Mouse (Mus musculus) v-Abl transformed pro-B cells (cell line): ENCODE data around the gene Itga9.
"Not testable (repeated sequence)": the region's sequence is repeated elsewhere in the genome, so short reads cannot be mapped to it uniquely, and the experiment has no call there.

ENCODE experiments used
- in situ Hi-C, 2 experiments: fragments of 400-800 bp; cut with MboI; formaldehyde crosslinking; loops; one replicate each; pipeline ENCODE4 v1.15.1; 2025; ENCODE audit not compliant: unreplicated experiment in 2 of 2

Gene Itga9

GRCm38 (mm10) chr9:118606148-118606816, at the start of gene Itga9:
Itga9 (plus strand) TSS chr9:118606690.
- in situ Hi-C loops = loop anchor here in 1 of 2 experiments (5.0 kb wide), 1 partner anchor 76 kb away; no protein-coding TSS in a partner anchor

GRCm38 (mm10) chr9:118556951-118557780, 49.3 kb upstream of the Itga9 start:
- in situ Hi-C loops = no loop called here

- in situ Hi-C loops = no loop called here
Observed at GRCm38 (mm10) chr9:118563356-118563755, 43.1 kb upstream of the Itga9 start.

- in situ Hi-C loops = no loop called here
Observed at GRCm38 (mm10) chr9:118563866-118564265, 42.6 kb upstream of the Itga9 start.

GRCm38 (mm10) chr9:118564696-118565095, 41.8 kb upstream of the Itga9 start:
- in situ Hi-C loops = no loop called here

GRCm38 (mm10) chr9:118569328-118569727, 37.2 kb upstream of the Itga9 start:
- in situ Hi-C loops = no loop called here

GRCm38 (mm10) chr9:118570865-118571264, 35.6 kb upstream of the Itga9 start:
- in situ Hi-C loops = no loop called here

GRCm38 (mm10) chr9:118571701-118572100, 34.8 kb upstream of the Itga9 start:
- in situ Hi-C loops = no loop called here

- in situ Hi-C loops = no loop called here
Observed at GRCm38 (mm10) chr9:118574911-118575310, 31.6 kb upstream of the Itga9 start.

- in situ Hi-C loops = loop anchor here (10.0 kb wide), 2 partner anchors 454 to 484 kb away; no protein-coding TSS in a partner anchor
Observed at GRCm38 (mm10) chr9:118580371-118580770, 26.1 kb upstream of the Itga9 start.

- in situ Hi-C loops = loop anchor here (10.0 kb wide), 2 partner anchors 452 to 482 kb away; no protein-coding TSS in a partner anchor
Observed at GRCm38 (mm10) chr9:118582757-118583156, 23.7 kb upstream of the Itga9 start.

GRCm38 (mm10) chr9:118584838-118585237, 21.7 kb upstream of the Itga9 start:
- in situ Hi-C loops = loop anchor here (5.0 to 10.0 kb wide), 5 partner anchors 97 to 480 kb away; no protein-coding TSS in a partner anchor

GRCm38 (mm10) chr9:118585998-118586397, 20.5 kb upstream of the Itga9 start:
- in situ Hi-C loops = loop anchor here (5.0 to 10.0 kb wide), 5 partner anchors 96 to 479 kb away; no protein-coding TSS in a partner anchor

GRCm38 (mm10) chr9:118587115-118587514, 19.4 kb upstream of the Itga9 start:
- in situ Hi-C loops = loop anchor here (5.0 to 10.0 kb wide), 5 partner anchors 95 to 478 kb away; no protein-coding TSS in a partner anchor

GRCm38 (mm10) chr9:118589249-118589648, 17.2 kb upstream of the Itga9 start:
- in situ Hi-C loops = loop anchor here (5.0 to 10.0 kb wide), 5 partner anchors 93 to 476 kb away; no protein-coding TSS in a partner anchor

- in situ Hi-C loops = no loop called here
Observed at GRCm38 (mm10) chr9:118590230-118590629, 16.3 kb upstream of the Itga9 start.

- in situ Hi-C loops = no loop called here
Observed at GRCm38 (mm10) chr9:118591633-118592032, 14.9 kb upstream of the Itga9 start.

GRCm38 (mm10) chr9:118592585-118593249, 13.8 kb upstream of the Itga9 start:
- in situ Hi-C loops = no loop called here

GRCm38 (mm10) chr9:118593443-118593842, 13.0 kb upstream of the Itga9 start:
- in situ Hi-C loops = no loop called here

- in situ Hi-C loops = no loop called here
Observed at GRCm38 (mm10) chr9:118596767-118597166, 9.7 kb upstream of the Itga9 start.

- in situ Hi-C loops = not testable (repeated sequence)
Observed at GRCm38 (mm10) chr9:118600393-118600792, 6.1 kb upstream of the Itga9 start.
